In the genomic region with DNA sequence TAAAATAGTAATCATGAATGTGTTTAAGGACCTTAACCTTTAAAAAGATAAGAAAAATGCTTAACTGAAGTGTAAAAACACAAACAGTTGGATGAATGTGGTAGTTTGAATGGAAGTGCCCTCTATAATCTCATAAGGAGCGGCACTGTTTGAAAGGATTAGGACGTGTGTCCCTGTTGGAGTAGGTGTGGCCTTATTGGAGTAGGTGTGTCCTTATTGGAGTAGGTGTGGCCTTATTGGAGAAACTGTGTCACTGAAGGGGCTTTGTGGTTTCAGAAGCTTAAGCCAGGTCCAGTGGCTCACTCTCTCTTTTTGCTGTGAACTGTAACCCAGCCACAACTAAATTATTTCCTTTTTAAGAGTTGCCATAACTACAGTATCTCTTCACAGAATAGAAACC, we compare ENCODE assay signal across 9 mouse cellular contexts. TPM values are rescaled to one million over a fixed set of nuclear protein-coding genes. Genes with fewer than 3 reads are reported as not detected.
DNase-seq lines count a peak whose midpoint lies in the region; ATAC-seq and TF ChIP-seq lines count a peak whose summit lies in the region.
"Had no signal": no experiment of that assay in that cellular context is flagged by ENCODE, and none has a peak within 500 bp of the region (broad histone marks: within the 10 kb centered on the region; RNA-seq: fewer than 3 reads in every experiment).

No protein-coding gene starts in this region.

- WGBS in heart, embryonic 13.5 days: 9% methylated on average over 2 of the region's 2 CpGs
- 30% methylated on average over 2 of the region's 2 CpGs for WGBS in liver, adult 2 months

- H3K9ac ChIP-seq in heart, embryonic 13.5 days: no peak overlapping the region
- no peak overlapping the region for H3K9ac ChIP-seq in CH12.LX (ENCODE audit: insufficient read depth, low read depth)
- no peak overlapping the region for H3K9ac ChIP-seq in liver, adult 2 months (ENCODE audit: low read depth, low read length)
- H3K9ac ChIP-seq: heart, embryonic 15.5 days had no signal

- no peak for TF ChIP-seq EP300 in CH12.LX (IDR thresholded peaks at IDR 0.05; ENCODE audit: low read length)

- no peak overlapping the region; the same call in 1 of the 2 replicates for H3K4me3 ChIP-seq in heart, embryonic 13.5 days
- H3K4me3 ChIP-seq in CH12.LX (replicated peaks in 1 of 3; ENCODE audit: low read depth in 2 of 3, low read length in 2 of 3, poor library complexity in 1 of 3): peak overlapping the region in 1 of 3 experiments; percentile 26
- H3K4me3 ChIP-seq in liver, adult 2 months (ENCODE audit: insufficient read depth, low read depth, low read length): no peak overlapping the region

- H3K4me2 ChIP-seq in heart, embryonic 13.5 days: peak overlapping the region; percentile 76
- H3K4me2 ChIP-seq in CH12.LX (ENCODE audit: insufficient read depth, low read depth, poor library complexity, severe bottlenecking): 0 out of 2 replicates have a peak overlapping the region, but pooled peaks have one; percentile 71

- no peaks in the 10 kb centered on the region for H3K36me3 ChIP-seq in heart, embryonic 13.5 days
- no peaks in the 10 kb centered on the region for H3K36me3 ChIP-seq in CH12.LX (replicated peaks in 1 of 2; ENCODE audit: control insufficient read depth in 1 of 2, insufficient read depth in 1 of 2, low read length in 1 of 2)
- H3K36me3 ChIP-seq in liver, adult 2 months (ENCODE audit: control insufficient read depth, insufficient read depth, low read length): no peaks in the 10 kb centered on the region
- H3K36me3 ChIP-seq: heart, embryonic 15.5 days had no signal

- 0 out of 2 replicates have a peak, but pooled peaks cover 3% of the 10 kb centered on the region for H3K9me3 ChIP-seq in heart, embryonic 13.5 days
- H3K9me3 ChIP-seq in CH12.LX (replicated peaks; ENCODE audit: low read length): no peaks in the 10 kb centered on the region
- H3K9me3 ChIP-seq: heart, embryonic 15.5 days had no signal

- DNase-seq in heart, adult 8-10 months (ENCODE audit: low spot score): no peak
- DNase-seq in CH12.LX (ENCODE audit: extremely low read depth): peak; percentile 58
- DNase-seq in ZHBTc4 (ENCODE audit: low read depth, low spot score): peak; percentile 82
- peak; percentile 31 for DNase-seq in liver, adult 2 months (ENCODE audit: extremely low read depth, low read depth, low spot score)
- DNase-seq in spleen, postnatal 36 days (ENCODE audit: low spot score in 2 of 2): no peak
- no peak for DNase-seq in kidney, postnatal 25 days

- TF ChIP-seq RAD21 in CH12.LX (IDR thresholded peaks at IDR 0.05; ENCODE audit: low read depth, low read length): no peak

- TF ChIP-seq CTCF in CH12.LX (conservative IDR thresholded peaks at IDR 0.05 in 1 of 2, IDR thresholded peaks at IDR 0.05 in 1 of 2; ENCODE audit: low read depth in 2 of 2, low read length in 2 of 2): no peak
- TF ChIP-seq CTCF in liver, adult 2 months (IDR thresholded peaks at IDR 0.05; ENCODE audit: low read depth, low read length): no peak

- peaks cover 5% of the 10 kb centered on the region for H3K4me1 ChIP-seq in heart, embryonic 13.5 days
- H3K4me1 ChIP-seq in CH12.LX (ENCODE audit: control insufficient read depth in 1 of 2, insufficient read depth in 2 of 2): peaks cover 3 to 23% of the 10 kb centered on the region in 2 experiments
- H3K4me1 ChIP-seq in liver, adult 2 months (ENCODE audit: control insufficient read depth, insufficient read depth, low read length): peaks cover 6% of the 10 kb centered on the region; the same call in 1 of the 2 replicates

- dilution Hi-C loops in CH12.LX (cut with MboI; ENCODE audit: extremely low pct_ligation_motif_present, extremely low pct_unique_long_range_greater_than_20kb, low sequenced_read_pairs): no loop called here

- H3K79me2 ChIP-seq in CH12.LX (replicated peaks; ENCODE audit: control insufficient read depth, extremely low read depth, insufficient read depth, poor library complexity, severe bottlenecking): no peaks in the 10 kb centered on the region
- no peaks in the 10 kb centered on the region for H3K79me2 ChIP-seq in liver, adult 2 months (ENCODE audit: control insufficient read depth, insufficient read depth, low read length)

- ATAC-seq in heart, embryonic 13.5 days (ENCODE audit: extremely low read depth, insufficient number of reproducible peaks, low FRiP score, low TSS enrichment): no peak
- ATAC-seq in inflammation-experienced regulatory T-cells, adult 6 months: no peak

- no peak overlapping the region for H3K27ac ChIP-seq in heart, embryonic 13.5 days (replicated peaks)
- H3K27ac ChIP-seq in CH12.LX (ENCODE audit: insufficient read depth, low read depth): no peak overlapping the region
- no peak overlapping the region for H3K27ac ChIP-seq in liver, adult 2 months (replicated peaks; ENCODE audit: insufficient read depth, low read depth, low read length)
- H3K27ac ChIP-seq: heart, embryonic 15.5 days had no signal

- in situ Hi-C loops in CH12.LX (cut with MboI; ENCODE audit: low pct_ligation_motif_present, low pct_unique_long_range_greater_than_20kb, low sequenced_read_pairs): loop anchor here (10.0 kb wide), 1 partner anchor 548 kb away; the partner anchor contains the start of gene Vmn1r211

- peaks cover 54% of the 10 kb centered on the region for H3K27me3 ChIP-seq in heart, embryonic 13.5 days (replicated peaks)
- H3K27me3 ChIP-seq in CH12.LX (replicated peaks): peaks cover 31% of the 10 kb centered on the region
- no peaks in the 10 kb centered on the region for H3K27me3 ChIP-seq in liver, adult 2 months (ENCODE audit: control insufficient read depth, insufficient read depth, low read length)

- no peak for TF ChIP-seq POLR2A in CH12.LX (IDR thresholded peaks at IDR 0.05; ENCODE audit: low read depth, low read length)
- no peak for TF ChIP-seq POLR2A in liver, adult 2 months (IDR thresholded peaks at IDR 0.05; ENCODE audit: extremely low read depth, insufficient read depth, low read length)

TF ChIP-seq in CH12.LX, 34 proteins besides CTCF, POLR2A, EP300 and RAD21:
- TF ChIP-seq RCOR1 (conservative IDR thresholded peaks at IDR 0.05; ENCODE audit: low read depth, low read length) (no peak), BHLHE40 (IDR thresholded peaks at IDR 0.05; ENCODE audit: low read depth, low read length) (no peak), USF1 (IDR thresholded peaks at IDR 0.05; ENCODE audit: low read depth, low read length) (no peak), KAT2A (IDR thresholded peaks at IDR 0.05; ENCODE audit: insufficient replicate concordance, low read length) (no peak), MXI1 (IDR thresholded peaks at IDR 0.05; ENCODE audit: low read depth, low read length) (no peak)

RNA-seq across cellular contexts. Expression of gene Abt1, which starts 21.0 kb away (rescaled TPM):
- polyA plus RNA-seq in heart, embryonic 13.5 days (2015; fragmentation: Nextera tagmentation; extraction: Ambion mirVana): 8.5 and 8.7 TPM in 2 replicates
- total RNA-seq in heart, adult 8-10 months (2022): 1 to 10 TPM; 4.1 to 4.8 (median 4.7) TPM
- 10.1 and 13.1 TPM in 2 replicates for total RNA-seq in CH12.LX (2012; rRNA removed)
- total RNA-seq in CH12.LX (2014; rRNA removed): 14.4 and 15.4 TPM in 2 replicates
- polyA plus RNA-seq in CH12.LX (2012; ENCODE audit: insufficient read length, low read depth): 11.7 and 12.9 TPM in 2 replicates
- 3.5 and 3.7 TPM in 2 replicates for total RNA-seq in liver, adult 2 months (2014; rRNA removed)
- 2.1 TPM in 2 replicates for polyA plus RNA-seq in liver, adult 2 months (2012; rRNA removed)
- 10 to 100 TPM; 11.3 to 13.4 (median 12.2) TPM for polyA plus RNA-seq in inflammation-experienced regulatory T-cells, adult 6 months (2017; shearing (Covaris generic))

RNA-seq across cellular contexts. Expression of gene Zfp322a, which starts 33.6 kb away (rescaled TPM):
- polyA plus RNA-seq in heart, embryonic 13.5 days (2015; fragmentation: Nextera tagmentation; extraction: Ambion mirVana): 36.7 and 40.7 TPM in 2 replicates
- total RNA-seq in heart, adult 8-10 months (2022): 10 to 100 TPM; 12.3 to 15.4 (median 14.7) TPM
- total RNA-seq in CH12.LX (2012; rRNA removed) (10.3 and 12.3 TPM in 2 replicates), CH12.LX (2014; rRNA removed) (17.7 and 20.0 TPM in 2 replicates)
- 10.3 and 10.5 TPM in 2 replicates for polyA plus RNA-seq in CH12.LX (2012; ENCODE audit: insufficient read length, low read depth)
- 8.1 and 9.7 TPM in 2 replicates for total RNA-seq in liver, adult 2 months (2014; rRNA removed)
- polyA plus RNA-seq in liver, adult 2 months (2012; rRNA removed): 0.60 and 1.3 TPM in 2 replicates
- 10 to 100 TPM; 28.6 to 33.1 (median 30.2) TPM for polyA plus RNA-seq in inflammation-experienced regulatory T-cells, adult 6 months (2017; shearing (Covaris generic))

Comparison
In these comparisons a context has a peak if more than half of its experiments do, and no peak if none do; other contexts are left out.
1. DNase-seq: peak in CH12.LX (single experiment), ZHBTc4 (single experiment) and liver, adult 2 months (single experiment); none in heart, adult 8-10 months (single experiment), spleen, postnatal 36 days (0 of 2) and kidney, postnatal 25 days (0 of 2).